Mouse (Mus musculus) layer of hippocampus, adult 6 months (tissue): ENCODE data around the gene Dock10. TPM values are rescaled to one million over a fixed set of nuclear protein-coding genes. Genes with fewer than 3 reads are reported as not detected.

Experiments
- long read RNA-seq, 2 experiments: library from polyadenylated mRNA; unstranded; transcript quantifications; one replicate each; pipeline ENCODE4 v2.0.0; 2019 to 2020
- polyA plus RNA-seq: library from polyadenylated mRNA; unstranded; fragments of <200 nt; fragmentation: Nextera tagmentation; gene quantifications from 2 replicates; pipeline ENCODE4 v1.2.3, GENCODE M21; 2021

The Dock10 gene
- polyA plus RNA-seq = 12.4 and 13.3 TPM in 2 replicates
- long read RNA-seq, experiment 1, partial matches to known transcripts = 12 of 24 reads
- long read RNA-seq, experiment 1, other reads (novel, unspliced or antisense) = 12 of 24 reads
- long read RNA-seq, experiment 2, partial matches to known transcripts = 26 of 55 reads
- long read RNA-seq, experiment 2, other reads (novel, unspliced or antisense) = 28 of 55 reads

DNA sequence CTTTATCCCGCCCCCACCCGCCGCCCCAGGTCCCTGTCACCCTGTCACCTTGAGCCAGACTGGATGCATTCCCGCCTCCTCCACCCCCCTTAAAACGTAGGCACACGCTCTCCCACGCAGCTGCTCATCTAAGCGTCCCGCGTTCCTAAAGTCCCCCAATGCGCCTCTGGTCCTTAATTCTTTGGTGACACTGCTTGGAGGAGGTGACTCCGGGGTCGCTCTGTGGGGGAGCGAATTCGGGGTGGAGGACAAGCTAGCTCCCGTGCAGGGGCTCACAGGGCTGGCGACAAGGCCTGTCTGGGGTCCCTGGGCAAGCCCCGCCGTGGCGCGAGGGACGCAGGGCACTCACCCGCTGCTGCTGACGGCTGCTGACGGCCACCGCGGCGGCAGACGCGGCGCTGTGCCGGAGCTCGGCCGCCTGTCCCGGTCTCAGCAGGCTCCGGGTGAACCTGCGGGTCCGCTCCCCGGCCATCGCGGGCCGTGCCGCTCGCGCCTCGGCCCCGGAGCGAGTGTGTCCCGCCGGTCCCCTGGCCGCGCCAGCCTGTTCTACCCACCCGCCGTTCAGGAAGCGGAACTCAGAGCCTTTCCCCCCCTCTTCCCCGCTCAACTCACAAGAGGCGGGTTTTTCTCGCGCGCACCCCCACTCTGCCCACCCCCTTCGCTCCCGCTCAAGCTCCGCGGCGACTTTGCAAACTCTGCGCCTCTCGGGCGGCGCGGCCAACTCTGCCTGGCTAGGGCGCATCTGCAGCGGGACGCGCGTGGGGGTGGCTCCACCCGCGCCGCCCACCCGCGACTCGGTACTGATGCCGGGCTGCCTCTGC is at the start of gene Dock10:
Dock10 (minus strand) TSS at position 551 of the 821 bp plus-strand sequence.

DNA sequence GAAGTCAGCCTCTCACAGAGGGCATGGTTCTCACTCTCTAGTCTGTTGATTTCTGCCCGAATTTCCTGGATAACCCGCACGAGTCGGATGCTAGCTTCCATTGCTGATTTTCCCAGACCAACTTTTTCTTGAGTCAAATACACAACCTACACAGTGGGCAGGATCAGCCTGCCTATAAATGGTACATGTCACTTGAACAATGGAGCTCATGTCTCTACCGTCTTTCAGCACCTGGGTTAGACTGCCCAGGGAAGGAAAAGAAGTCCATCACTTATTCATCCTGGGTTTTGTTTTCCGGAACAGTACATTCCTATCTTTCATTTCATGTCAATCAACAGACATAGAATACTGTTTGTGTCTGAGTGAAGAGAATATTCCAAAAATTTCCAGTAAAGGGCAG is 297.0 kb downstream of the Dock10 start, which contains the start of gene Gm45261:
Gm45261 (minus strand) TSS at position 101 of the 400 bp plus-strand sequence.

